Mouse (Mus musculus) 416B (cell line): Measurements from ENCODE around the gene Zfp385c.
"Not testable (repeated sequence)": the region's sequence is repeated elsewhere in the genome, so short reads cannot be mapped to it uniquely, and the experiment has no call there.

Experiments
- DNase-seq: peaks from one replicate; pipeline ENCODE4 v3.0.0; 2011; ENCODE audit warnings: low read depth

Zfp385c gene

DNA sequence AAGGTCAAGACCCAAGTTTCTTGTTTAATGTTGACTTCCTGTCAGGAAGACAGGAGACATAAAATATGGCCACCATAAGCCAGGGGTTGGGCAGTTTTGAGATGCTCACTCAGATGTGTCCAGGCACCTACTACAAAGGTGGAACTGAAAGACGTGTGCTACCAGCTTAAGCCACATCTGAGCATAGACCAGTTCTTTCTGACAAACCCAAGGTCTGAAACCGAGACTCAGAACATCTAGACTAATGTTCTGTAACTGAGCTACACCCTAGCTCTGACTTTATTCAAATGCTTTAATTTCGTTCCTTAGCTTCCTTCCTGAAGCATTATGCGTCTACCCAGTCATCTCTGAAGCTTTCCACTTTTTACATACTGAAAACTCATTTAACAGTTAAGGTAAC, 94.2 kb downstream of the Zfp385c start:
- no peak for DNase-seq

- no peak for DNase-seq
Measured at GRCm38 (mm10) chr11:100595533-100595932, 96.7 kb downstream of the Zfp385c start.

DNA sequence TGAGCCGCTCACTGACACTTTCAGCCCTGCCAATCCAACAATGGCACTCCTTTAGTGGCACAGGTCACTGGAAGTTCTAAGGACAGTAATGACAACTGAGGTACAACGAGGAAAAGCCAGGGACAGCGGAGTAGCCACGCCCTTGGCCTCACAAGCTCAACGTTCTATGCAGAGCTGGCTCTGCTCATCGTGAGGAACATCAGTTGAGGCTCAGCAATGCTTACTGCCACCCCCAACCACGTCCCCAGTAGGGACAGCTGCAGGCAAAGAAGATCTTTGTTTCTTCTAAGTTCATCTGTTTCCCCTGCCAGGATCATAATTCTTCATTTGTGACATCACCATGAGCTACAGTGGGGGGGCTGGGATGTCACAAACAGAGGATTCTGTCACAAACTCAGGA, 97.6 kb downstream of the Zfp385c start:
- DNase-seq, result no peak

DNA sequence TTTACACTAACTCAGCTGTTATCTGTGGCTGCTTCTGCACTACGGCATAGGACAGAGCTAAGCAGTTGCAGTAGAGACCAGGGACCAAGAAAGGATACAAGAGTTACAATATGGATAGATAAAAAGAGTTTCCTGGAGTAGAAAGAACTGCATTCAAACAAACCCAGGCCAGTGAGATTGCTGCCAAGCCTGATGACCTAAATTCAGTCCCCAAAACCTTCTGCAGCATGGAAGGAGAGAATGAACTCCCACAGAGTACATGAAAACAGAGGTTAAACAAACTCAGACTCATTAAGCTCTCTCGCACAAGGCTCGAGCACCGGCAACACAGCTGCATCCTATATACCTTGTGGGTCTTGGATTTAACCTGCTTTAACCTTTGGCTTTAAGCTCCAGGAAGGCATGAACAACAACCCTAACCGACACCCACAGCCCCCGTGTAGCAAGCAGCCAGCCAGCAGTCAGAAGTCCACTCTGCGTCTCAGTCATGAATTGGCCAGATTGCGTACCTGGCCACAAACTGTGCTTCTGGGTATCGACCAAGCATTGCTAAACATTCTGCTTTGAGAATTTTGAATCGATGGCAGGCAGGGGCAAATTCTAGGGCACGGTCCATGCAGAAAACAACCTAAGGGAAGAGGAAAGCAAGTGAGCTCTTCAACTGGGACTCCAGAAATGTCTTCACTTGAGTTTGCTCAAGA, 99.8 kb downstream of the Zfp385c start:
- no peak for DNase-seq

GRCm38 (mm10) chr11:100588462-100588861, 103.8 kb downstream of the Zfp385c start:
- peak; percentile 59 for DNase-seq

DNA sequence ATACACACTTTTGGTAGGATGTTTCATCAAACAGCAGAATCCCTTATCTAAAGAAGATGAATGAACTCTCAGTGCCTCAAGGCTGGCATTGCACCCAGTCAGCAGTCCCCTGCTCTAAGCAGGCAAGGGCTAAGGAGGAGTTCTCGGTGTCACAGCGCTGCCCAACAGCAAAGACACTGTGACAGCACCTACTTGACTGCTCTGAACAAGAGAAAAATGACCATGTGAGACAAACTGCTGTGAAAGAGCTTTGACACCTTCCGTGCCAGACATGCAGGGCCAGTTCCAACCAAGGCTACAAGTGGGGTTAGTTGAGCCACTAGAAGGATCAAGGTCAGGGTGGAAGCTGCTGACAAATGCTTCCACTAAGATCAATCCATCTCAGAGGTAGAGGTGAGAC, 107.1 kb downstream of the Zfp385c start:
- no peak for DNase-seq

DNA sequence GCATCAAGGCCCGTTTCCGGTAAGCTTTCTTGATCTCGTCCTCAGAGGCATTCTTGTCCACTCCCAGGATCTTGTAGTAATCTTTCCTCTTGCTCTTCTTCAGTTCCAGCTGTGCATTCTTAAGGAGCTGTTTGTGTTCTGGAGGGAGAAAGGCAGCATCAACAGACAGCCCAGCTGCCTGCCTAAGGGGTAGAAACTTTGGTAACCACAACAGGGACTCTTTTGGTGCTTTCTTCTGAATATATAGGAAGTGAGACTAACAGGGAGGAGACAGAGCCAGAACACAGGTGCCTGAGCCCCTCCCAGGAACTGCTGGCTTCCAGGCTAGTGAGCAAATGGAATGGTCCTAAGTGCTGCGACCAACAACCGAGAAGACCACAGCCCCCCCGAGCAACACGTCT, 107.7 kb downstream of the Zfp385c start:
- no peak for DNase-seq

DNA sequence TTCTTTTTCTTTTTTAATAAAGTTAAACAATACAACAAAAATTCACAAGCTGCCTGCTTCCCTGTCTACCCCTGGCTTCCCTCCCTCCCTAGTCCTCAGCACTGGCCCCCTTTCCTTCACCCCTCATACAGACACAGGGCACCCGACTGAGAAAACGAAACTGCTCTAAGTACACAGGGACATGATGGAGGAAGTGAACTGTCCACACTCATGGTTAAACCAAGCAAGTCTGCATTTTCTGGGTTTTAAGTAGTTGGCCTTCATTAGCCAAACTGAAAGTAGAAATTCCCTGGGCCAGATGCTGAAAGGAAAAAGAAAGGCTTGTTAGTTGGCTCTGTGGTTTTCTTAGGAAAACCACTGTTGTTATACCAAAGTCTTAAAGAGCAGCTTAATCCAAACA, 109.4 kb downstream of the Zfp385c start:
- DNase-seq, result peak; percentile 21

DNA sequence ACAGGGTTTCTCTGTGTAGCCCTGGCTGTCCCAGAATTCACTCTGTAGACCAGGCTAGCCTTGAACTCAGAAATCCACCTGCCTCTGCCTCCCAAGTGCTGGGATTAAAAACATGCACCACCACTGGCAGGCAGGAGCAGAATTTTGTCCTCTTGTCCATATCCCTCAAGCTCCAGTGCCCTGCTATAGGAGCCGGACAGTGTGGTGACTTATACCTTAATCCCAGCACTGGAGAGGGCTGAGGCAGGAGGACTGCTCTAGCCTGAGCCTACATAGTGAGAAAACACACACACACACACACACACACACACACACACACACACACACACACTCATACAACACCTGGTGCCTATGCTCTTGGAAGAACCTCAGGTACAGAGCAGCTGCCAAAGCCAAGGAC, 109.8 kb downstream of the Zfp385c start:
- not testable (repeated sequence) for DNase-seq

DNA sequence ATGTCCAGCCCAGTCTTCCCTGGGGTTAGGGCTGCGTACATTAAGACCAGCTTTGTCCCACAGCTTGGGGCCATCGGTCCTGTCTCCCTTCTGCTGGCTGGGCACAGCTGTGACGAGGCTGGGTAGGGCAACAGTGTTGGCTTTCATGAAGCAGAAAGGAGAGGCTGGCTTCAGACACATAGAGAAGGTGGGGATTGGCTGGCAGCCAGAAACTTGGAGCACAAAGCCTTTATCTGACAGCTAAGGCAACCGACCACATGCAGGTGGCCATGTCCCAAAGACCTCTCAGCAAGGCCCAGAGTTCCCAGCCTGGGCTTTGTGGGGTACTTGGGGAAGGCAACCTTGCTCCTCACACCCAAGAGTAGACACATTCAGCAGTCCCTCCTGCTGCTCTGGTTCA, 110.5 kb downstream of the Zfp385c start:
- peak; percentile 19 for DNase-seq

DNA sequence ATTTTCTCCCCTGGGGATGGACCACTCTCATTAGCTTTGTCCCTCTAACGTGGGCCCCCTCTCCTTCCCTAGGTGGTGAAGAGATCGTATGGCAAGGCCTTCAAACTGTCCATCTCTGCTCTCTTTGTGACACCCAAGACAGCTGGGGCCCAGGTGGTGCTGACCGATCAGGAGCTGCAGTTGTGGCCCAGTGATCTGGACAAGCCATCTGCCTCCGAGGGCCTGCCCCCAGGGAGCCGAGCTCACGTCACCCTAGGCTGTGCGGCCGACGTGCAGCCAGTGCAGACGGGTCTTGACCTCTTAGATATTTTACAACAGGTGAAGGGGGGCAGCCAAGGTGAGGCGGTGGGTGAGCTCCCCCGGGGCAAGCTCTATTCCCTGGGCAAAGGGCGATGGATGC, 112.0 kb downstream of the Zfp385c start:
- DNase-seq, result no peak

DNA sequence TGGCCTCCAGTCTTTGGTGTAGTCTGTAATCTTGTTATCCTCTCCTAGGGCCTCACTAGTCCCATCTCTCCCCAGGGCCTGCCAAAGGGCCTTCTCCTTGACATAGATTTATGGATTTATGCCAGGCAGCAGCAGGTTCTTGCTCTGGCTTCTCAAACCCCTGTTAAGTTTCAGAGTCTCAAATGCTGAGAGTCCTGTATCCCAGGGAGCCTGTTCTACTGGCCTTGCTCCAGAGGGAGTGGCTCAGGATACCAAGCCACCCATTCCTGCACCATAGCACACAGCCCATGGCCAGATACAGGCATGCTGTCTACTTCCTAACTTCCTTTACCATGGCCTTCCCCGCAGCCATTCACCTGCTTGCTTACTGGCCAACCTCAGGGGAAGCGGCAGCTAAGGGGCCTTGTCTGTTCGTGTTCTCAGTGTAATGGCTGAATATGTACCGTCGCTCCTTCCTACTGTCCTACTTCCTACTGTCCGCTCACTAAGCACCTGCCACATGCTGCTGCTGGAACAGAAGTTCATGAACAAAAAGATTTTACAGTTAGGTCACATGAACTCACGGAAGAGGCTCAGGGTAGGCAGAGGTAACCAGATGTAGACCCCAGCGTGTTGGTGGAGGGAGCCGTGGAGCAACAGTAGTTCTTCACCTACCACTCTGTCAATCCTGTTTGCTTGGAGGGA, 113.0 kb downstream of the Zfp385c start:
- DNase-seq, result no peak

DNA sequence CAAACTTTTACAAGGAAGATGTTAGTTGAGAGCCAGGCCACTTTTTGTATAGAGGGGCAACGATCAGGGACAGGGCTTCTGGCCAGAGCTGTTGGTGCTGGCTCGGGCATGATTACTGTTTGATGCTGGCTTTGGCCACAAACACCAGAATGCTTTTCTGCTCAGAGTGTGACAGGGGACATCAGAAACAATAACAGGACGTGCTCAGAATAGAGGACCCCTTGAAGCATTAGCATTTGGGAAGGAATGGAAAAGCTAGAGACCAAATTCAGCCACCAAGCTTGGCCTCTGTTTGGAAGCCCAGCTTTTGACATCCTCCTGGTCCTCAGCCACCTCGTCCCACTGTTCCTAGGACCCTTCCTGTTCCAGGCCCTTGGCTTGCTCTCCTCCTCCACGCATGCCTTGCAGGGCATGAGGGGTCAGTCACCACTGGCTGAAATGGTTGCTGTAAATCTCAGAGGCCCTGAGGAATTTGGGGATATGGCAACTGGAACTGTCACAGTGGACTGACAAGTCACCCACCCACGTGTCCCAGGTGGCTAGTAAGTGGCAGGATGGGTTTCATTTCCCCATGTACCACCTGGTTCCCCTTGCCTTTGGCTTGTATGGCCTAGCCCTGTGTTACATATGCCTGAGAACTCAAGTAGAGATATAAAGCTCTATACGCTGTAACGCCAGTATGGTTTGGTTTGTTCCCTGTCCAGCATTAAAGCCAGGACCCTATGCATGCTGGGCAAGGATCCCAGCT, 114.2 kb downstream of the Zfp385c start:
- no peak for DNase-seq
